ENCODE assay signal across 8 mouse cellular contexts in the genomic region with DNA sequence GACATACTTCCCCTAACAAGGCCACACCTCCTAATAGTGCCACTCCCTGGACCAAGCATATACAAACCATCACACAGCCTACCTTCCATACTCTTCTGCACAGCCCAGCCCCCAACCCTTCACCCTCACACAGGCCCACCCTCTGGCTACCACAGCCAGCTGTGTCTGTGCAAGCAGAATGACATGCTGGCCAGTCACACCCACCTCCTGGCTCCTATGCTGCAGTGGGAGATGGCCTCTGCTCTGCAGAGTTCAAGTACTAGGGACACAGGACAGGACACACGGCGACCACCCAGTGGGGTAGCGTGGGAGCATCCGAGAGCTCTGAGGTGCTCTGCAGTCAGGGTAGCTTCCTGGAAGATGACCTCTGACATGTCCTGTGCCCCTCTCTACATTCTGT. TPM values are rescaled to one million over a fixed set of nuclear protein-coding genes. Genes with fewer than 3 reads are reported as not detected.
DNase-seq lines count a peak whose midpoint lies in the region; ATAC-seq lines count a peak whose summit lies in the region.

No protein-coding gene starts in this region.

- no peak overlapping the region for H3K4me3 ChIP-seq in kidney, embryonic 15.5 days (replicated peaks)

- WGBS in kidney, embryonic 15.5 days = 84% methylated on average over 4 of the region's 4 CpGs

- ATAC-seq in cerebellum, adult (ENCODE audit: insufficient number of reproducible peaks, low FRiP score, low TSS enrichment) = peak; percentile 5; the same call in 1 of the 2 replicates
- peak; percentile 48 for ATAC-seq in kidney, embryonic 15.5 days (replicated peaks; ENCODE audit: low FRiP score)
- no peak for ATAC-seq in inflammation-experienced regulatory T-cells, adult 6 months

- H3K36me3 ChIP-seq in kidney, embryonic 15.5 days = peaks cover 39% of the 10 kb centered on the region

- H3K4me1 ChIP-seq in kidney, embryonic 15.5 days = peaks cover 47% of the 10 kb centered on the region

- no peaks in the 10 kb centered on the region for H3K9me3 ChIP-seq in kidney, embryonic 15.5 days (replicated peaks)

- H3K27ac ChIP-seq in kidney, embryonic 15.5 days = 0 out of 2 replicates have a peak overlapping the region, but pooled peaks have one; percentile 15

- no peaks in the 10 kb centered on the region for H3K27me3 ChIP-seq in kidney, embryonic 15.5 days

- H3K4me2 ChIP-seq in kidney, embryonic 15.5 days = no peak overlapping the region

- no peak overlapping the region for H3K9ac ChIP-seq in kidney, embryonic 15.5 days

- DNase-seq in cerebellum, adult 9-10 months = no peak
- no peak for DNase-seq in kidney, adult 8-10 months
- peak; percentile 73 for DNase-seq in cerebellum, adult 9-11 months
- DNase-seq in kidney, postnatal 4 days = peak; percentile 48 to 61
- DNase-seq in thymus, postnatal 0 days (ENCODE audit: low spot score) = no peak

RNA-seq across cellular contexts. Expression of a gene that starts 25.9 kb away (rescaled TPM):
- 3.9 and 5.0 TPM in 2 replicates for polyA plus RNA-seq in kidney, embryonic 15.5 days (2015; fragmentation: Nextera tagmentation; extraction: Ambion mirVana)
- 0.48 and 0.72 TPM in 2 replicates for polyA plus RNA-seq in thymus, postnatal 0 days (2015; fragmentation: Nextera tagmentation; extraction: Ambion mirVana)
- not detected for polyA plus RNA-seq in inflammation-experienced regulatory T-cells, adult 6 months (2017; shearing (Covaris generic))

Comparison
In these comparisons a context has a peak if more than half of its experiments do, and no peak if none do; other contexts are left out.
1. DNase-seq: peak in cerebellum, adult 9-11 months (single experiment) and kidney, postnatal 4 days (2 of 2); none in cerebellum, adult 9-10 months (single experiment), kidney, adult 8-10 months (0 of 2) and thymus, postnatal 0 days (single experiment).